Mouse (Mus musculus): ENCODE data around the gene Lmod3.

The Lmod3 gene

GRCm38 (mm10) chr6:97236088-97236487 lies 16.5 kb downstream of the Lmod3 start:
- in situ Hi-C loops (cut with MboI; ENCODE audit: low sequenced_read_pairs): no loop called here

DNA sequence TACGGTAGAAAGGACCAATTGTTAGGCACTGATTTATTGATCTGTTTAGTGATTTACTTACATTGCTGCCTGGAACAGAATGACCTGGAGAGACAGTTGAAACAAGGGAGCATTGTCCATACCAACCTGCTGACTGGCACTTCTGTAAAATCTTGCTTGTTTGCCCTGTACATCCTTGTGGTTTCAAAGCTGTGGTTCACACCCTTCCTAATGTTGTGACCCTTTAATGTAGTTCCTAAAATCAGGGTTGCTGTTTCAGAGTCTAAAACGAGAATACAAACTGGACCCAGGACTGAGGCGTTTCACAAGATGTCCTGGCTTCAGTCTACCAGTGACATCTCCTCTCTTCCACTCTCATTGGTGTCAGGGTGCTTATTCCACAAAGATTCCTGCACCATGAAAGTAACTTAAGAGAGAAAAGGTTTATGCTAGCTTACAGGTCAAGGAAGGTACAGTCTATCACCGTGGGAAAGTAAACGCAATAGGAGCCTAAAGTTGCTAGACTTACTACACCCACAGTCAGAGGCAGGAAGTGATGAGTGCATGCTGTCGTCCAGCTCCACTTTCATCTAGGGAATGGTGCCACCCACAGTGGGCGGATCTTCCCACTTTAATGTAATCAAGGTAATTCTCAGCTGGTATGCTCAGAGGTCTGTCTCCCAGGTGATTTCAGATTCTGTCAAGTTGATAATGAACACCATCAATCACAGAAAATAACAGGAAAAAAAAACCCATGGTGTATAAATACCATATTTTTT lies 17.5 kb downstream of the Lmod3 start:
- in situ Hi-C loops (cut with MboI; ENCODE audit: low sequenced_read_pairs): no loop called here

DNA sequence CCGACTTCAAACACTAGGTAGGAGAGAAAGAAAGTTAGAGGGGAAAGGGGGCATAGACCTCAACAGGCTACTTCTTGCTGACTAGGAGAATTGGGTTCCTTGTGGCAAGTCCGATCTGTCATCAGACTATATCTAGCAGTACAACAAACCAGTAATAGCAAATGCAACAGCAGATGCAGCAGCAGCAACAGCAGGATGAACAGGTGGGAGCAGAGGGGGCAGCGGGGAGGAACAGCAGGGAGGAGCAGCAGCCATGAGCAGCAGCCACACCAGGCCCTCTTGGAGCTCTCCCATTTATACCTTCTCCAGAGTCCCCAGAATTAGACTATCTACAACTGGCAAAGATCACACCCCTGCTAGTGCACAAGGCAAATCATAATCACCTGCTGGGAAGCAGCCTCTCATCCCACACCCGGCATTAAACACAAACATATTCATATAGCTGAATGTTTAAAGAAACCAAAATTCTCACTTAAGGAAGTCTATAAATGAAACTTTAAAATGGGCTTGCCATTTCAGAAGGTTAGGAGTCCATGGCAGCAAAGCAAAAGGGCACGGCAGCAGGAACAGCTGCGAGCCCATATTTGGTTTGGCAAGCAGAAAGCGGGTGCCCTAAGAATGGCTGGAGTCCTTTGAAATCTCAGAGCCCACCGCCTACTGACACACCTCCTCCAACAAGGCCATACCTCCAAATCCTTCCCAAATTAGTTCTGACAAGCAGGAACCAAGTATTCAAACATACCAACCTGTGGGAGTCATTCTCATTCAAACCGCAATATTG lies 25.3 kb downstream of the Lmod3 start:
- in situ Hi-C loops (cut with MboI; ENCODE audit: low sequenced_read_pairs): no loop called here

DNA sequence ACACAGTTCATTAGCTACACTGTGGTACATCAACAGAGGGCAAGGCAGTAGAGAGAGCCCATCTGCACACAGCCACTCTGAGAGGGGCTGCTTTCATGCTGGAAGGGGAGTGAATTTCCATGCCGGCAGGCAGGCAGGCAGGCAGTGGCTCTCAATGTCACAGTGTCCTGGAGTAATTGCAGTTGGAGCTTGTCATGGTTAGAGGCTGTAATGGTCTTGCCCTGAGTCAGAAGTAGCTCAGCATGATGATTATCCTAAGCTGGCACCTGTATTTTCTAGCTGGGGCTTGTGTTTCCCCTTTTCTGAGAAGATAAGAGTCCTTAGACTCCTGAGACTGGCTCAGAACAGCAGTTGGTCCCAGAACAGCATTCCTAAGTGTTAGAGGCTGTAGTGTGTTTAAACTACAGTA lies 26.5 kb downstream of the Lmod3 start:
- in situ Hi-C loops (cut with MboI; ENCODE audit: low sequenced_read_pairs): no loop called here

GRCm38 (mm10) chr6:97224505-97224904 lies 28.1 kb downstream of the Lmod3 start:
- in situ Hi-C loops (cut with MboI; ENCODE audit: low sequenced_read_pairs): no loop called here

GRCm38 (mm10) chr6:97223566-97223965 lies 29.0 kb downstream of the Lmod3 start:
- in situ Hi-C loops (cut with MboI; ENCODE audit: low sequenced_read_pairs): no loop called here

GRCm38 (mm10) chr6:97222931-97223467 lies 29.6 kb downstream of the Lmod3 start:
- in situ Hi-C loops (cut with MboI; ENCODE audit: low sequenced_read_pairs): no loop called here

GRCm38 (mm10) chr6:97222321-97222720 lies 30.2 kb downstream of the Lmod3 start:
- in situ Hi-C loops (cut with MboI; ENCODE audit: low sequenced_read_pairs): no loop called here

GRCm38 (mm10) chr6:97221205-97222025 lies 31.1 kb downstream of the Lmod3 start:
- in situ Hi-C loops (cut with MboI; ENCODE audit: low sequenced_read_pairs): no loop called here

GRCm38 (mm10) chr6:97220672-97221071 lies 31.9 kb downstream of the Lmod3 start:
- in situ Hi-C loops (cut with MboI; ENCODE audit: low sequenced_read_pairs): no loop called here

GRCm38 (mm10) chr6:97216154-97216821 lies 36.3 kb downstream of the Lmod3 start:
- in situ Hi-C loops (cut with MboI; ENCODE audit: low sequenced_read_pairs): no loop called here

DNA sequence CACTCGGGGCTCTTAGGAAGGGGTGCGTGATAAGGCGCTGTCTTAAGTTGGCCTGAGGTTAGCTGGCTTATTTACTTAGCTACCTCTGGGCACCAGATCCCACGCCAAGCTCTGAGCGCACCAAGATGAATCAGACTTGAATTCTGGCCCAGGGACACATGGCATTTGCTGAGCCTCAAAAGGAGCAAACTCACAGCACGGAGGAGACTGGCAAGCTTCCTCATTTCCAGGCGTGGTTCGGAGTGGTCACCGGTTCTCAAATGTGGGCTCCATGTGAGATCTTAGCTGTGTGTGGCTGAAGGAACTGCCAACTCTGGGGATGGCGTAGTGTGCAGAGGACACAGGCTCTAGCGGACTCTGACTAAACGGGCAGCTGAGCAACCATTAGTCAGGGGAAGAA lies 40.6 kb downstream of the Lmod3 start:
- in situ Hi-C loops (cut with MboI; ENCODE audit: low sequenced_read_pairs): no loop called here

GRCm38 (mm10) chr6:97210962-97211601 lies 41.5 kb downstream of the Lmod3 start:
- in situ Hi-C loops (cut with MboI; ENCODE audit: low sequenced_read_pairs): no loop called here

DNA sequence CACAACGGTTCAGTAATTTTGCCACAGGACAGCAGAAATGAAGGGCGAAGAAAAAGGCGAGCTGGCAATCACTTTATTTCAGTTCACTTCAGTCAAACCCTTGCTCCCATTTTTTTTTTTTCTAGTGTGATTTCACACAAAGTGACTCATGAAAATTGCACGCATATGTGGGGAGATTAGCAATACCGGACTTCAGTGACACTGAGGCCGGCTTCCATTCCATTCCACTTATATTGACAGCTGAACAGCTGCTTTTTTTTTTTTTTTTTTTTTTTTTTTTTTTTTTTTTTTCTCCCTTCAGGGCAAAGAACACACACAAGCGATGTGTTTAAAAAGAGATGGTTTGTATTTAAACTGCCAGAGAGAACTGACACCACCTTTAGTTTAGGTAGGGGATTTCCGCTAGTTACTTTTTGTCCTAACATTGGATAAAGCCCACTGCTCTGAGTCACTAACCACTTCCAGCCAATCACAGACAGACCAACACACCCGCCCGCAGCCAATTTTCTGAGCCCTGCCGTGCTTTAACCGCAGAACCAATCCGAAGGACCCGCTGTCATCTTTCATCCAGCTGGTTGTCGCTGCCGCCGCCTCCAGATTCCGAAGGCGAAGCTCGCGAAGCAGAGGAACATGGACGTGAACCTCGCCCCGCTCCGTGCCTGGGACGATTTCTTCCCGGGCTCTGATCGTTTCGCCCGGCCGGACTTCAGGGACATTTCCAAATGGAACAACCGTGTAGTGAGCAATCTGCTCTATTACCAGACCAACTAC lies 42.2 kb downstream of the Lmod3 start, which contains the start of gene Arl6ip5:
TSS of gene Arl6ip5 (plus strand) at position 499 of the 771 bp plus-strand sequence.
- in situ Hi-C loops (cut with MboI; ENCODE audit: low sequenced_read_pairs): no loop called here

- in situ Hi-C loops (cut with MboI; ENCODE audit: low sequenced_read_pairs): no loop called here
Measured at GRCm38 (mm10) chr6:97209751-97210150, 42.8 kb downstream of the Lmod3 start.

- in situ Hi-C loops (cut with MboI; ENCODE audit: low sequenced_read_pairs): no loop called here
Measured at GRCm38 (mm10) chr6:97209201-97209600, 43.4 kb downstream of the Lmod3 start.

DNA sequence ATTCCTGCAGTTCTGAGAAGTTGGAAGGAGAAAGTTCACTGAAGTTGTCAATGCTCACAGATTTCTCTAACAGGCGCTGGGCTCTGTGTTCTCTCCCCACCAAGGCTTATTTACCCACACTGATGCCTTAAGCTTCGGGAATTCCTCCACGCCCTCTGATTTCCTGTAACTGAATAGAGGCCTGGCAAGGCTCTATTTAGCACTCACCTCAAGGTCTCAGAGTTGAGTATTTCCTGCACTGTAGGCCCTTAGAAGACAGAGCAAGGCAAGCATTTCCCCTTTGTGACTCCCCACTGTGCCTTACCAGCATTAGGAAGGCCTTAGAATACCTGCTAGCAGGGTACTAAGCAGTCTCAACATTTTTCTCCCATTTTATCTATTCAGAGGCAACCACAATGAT lies 44.2 kb downstream of the Lmod3 start:
- in situ Hi-C loops (cut with MboI; ENCODE audit: low sequenced_read_pairs): no loop called here

DNA sequence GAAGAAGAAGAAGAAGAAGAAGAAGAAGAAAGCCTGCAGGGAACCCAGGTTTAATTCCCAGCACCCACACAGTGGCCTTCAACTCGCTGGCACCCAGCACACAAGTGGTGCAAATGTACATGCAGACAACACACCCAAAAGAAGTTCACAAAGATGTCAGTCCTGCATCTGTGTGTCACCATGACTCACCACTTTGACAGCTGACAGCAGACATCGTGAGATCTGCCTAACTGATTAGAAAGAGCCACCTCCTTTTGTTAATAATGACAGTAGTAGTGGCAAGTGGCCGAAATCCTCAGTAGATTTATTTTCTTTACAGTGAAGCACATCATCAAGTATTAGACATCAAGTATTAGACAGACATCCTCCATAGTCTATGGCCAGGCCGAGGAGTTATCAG lies 45.5 kb downstream of the Lmod3 start:
- in situ Hi-C loops (cut with MboI; ENCODE audit: low sequenced_read_pairs): no loop called here

GRCm38 (mm10) chr6:97205439-97205885 lies 47.1 kb downstream of the Lmod3 start, which contains the start of gene Uba3:
Gene Uba3 (minus strand): TSS chr6:97205647.
- in situ Hi-C loops (cut with MboI; ENCODE audit: low sequenced_read_pairs): no loop called here
